In the genomic region with DNA sequence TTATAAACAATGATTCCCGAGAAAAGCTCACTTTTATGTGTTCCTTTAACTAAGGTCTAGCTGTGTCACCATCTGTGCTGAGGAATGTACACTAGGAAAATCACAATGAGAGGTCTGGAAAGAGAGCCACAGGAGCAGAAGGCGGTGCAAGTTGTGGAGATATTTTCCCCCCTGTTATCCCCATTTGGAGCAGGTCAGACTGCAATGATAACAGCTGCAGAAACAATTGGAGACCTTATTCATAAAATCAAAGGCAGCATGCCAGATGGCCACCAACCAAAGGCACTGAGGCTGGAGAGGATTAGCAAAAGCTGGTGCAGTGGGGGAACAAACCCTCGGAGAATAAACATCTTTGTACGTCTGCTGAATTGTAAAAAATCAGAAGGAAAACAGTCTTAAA, we compare ENCODE assay signal across 9 mouse cellular contexts.
A peak's percentile ranks its signal among the peaks of the same experiment; 100 is the strongest.
DNase-seq lines count a peak whose midpoint lies in the region; ATAC-seq and TF ChIP-seq lines count a peak whose summit lies in the region.
"Had no signal": no experiment of that assay in that cellular context is flagged by ENCODE, and none has a peak within 500 bp of the region (broad histone marks: within the 10 kb centered on the region; RNA-seq: fewer than 3 reads in every experiment).

No protein-coding gene starts in this region.

- no peak overlapping the region for H3K9ac ChIP-seq in forebrain, embryonic 14.5 days (ENCODE audit: low read length)
- H3K9ac ChIP-seq in midbrain, embryonic 13.5 days (replicated peaks) = no peak overlapping the region
- H3K9ac ChIP-seq: intestine, embryonic 15.5 days had no signal

- no peak overlapping the region for H3K4me2 ChIP-seq in forebrain, embryonic 14.5 days (ENCODE audit: low read length)
- H3K4me2 ChIP-seq in midbrain, embryonic 13.5 days (replicated peaks) = no peak overlapping the region
- H3K4me2 ChIP-seq: intestine, embryonic 15.5 days had no signal

- H3K4me3 ChIP-seq in gastrocnemius, adult 2 months = no peak overlapping the region
- H3K4me3 ChIP-seq in forebrain, embryonic 14.5 days (ENCODE audit: low read depth, low read length) = no peak overlapping the region
- H3K4me3 ChIP-seq in midbrain, embryonic 13.5 days (replicated peaks) = no peak overlapping the region
- H3K4me3 ChIP-seq: intestine, embryonic 15.5 days had no signal

- peak; percentile 78; the same call in 1 of the 2 replicates for ATAC-seq in forebrain, embryonic 14.5 days
- ATAC-seq in midbrain, embryonic 13.5 days = peak; percentile 88
- ATAC-seq: intestine, embryonic 15.5 days had no signal

- H3K27ac ChIP-seq in gastrocnemius, adult 2 months = no peak overlapping the region
- H3K27ac ChIP-seq in forebrain, embryonic 14.5 days (ENCODE audit: low read depth, low read length) = no peak overlapping the region
- H3K27ac ChIP-seq in midbrain, embryonic 13.5 days = no peak overlapping the region
- H3K27ac ChIP-seq: intestine, embryonic 15.5 days had no signal

- H3K9me3 ChIP-seq in forebrain, embryonic 14.5 days (replicated peaks; ENCODE audit: control insufficient read depth, low read length) = no peaks in the 10 kb centered on the region
- no peaks in the 10 kb centered on the region for H3K9me3 ChIP-seq in midbrain, embryonic 13.5 days
- H3K9me3 ChIP-seq: intestine, embryonic 15.5 days had no signal

- WGBS in forebrain, embryonic 14.5 days = 13% methylated on average over 4 of the region's 4 CpGs
- WGBS in midbrain, embryonic 13.5 days = 8% methylated on average over 4 of the region's 4 CpGs

- H3K36me3 ChIP-seq in forebrain, embryonic 14.5 days (ENCODE audit: control insufficient read depth, insufficient read depth, low read length) = no peaks in the 10 kb centered on the region
- H3K36me3 ChIP-seq in midbrain, embryonic 13.5 days = no peaks in the 10 kb centered on the region
- H3K36me3 ChIP-seq: intestine, embryonic 15.5 days had no signal

- intact Hi-C loops in gastrocnemius, adult 2 months (cut with DNase I) = no loop called here

- no peak for TF ChIP-seq POLR2A in brain, embryonic 14.5 days (IDR thresholded peaks at IDR 0.05; ENCODE audit: borderline replicate concordance, extremely low read depth, insufficient read depth, insufficient read length, poor library complexity, severe bottlenecking)

- DNase-seq in gastrocnemius, adult 2 months = peak; percentile 39
- no peak for DNase-seq in gastrocnemius, adult 8-10 months (ENCODE audit: low spot score in 2 of 2)
- DNase-seq in brain, embryonic 14.5 days (ENCODE audit: low read depth) = peak; percentile 89
- DNase-seq in forebrain, embryonic 14.5 days (ENCODE audit: low spot score) = peak; percentile 80
- DNase-seq in kidney, postnatal 25 days = no peak
- no peak for DNase-seq in layer of hippocampus, adult 9-10 months (ENCODE audit: low spot score)
- DNase-seq in frontal cortex, adult 2 months (ENCODE audit: extremely low spot score in 1 of 2, low spot score in 1 of 2) = no peak

- 0 out of 2 replicates have a peak, but pooled peaks cover 4% of the 10 kb centered on the region for H3K27me3 ChIP-seq in forebrain, embryonic 14.5 days (replicated peaks; ENCODE audit: control insufficient read depth, insufficient read depth, low read length)
- H3K27me3 ChIP-seq in midbrain, embryonic 13.5 days = peaks cover 11% of the 10 kb centered on the region
- H3K27me3 ChIP-seq: intestine, embryonic 15.5 days had no signal

- TF ChIP-seq CTCF in gastrocnemius, adult 2 months (IDR thresholded peaks at IDR 0.05) = no peak
- TF ChIP-seq CTCF in brain, embryonic 14.5 days (IDR thresholded peaks at IDR 0.05; ENCODE audit: borderline replicate concordance, extremely low read depth, insufficient read depth, insufficient read length) = no peak

- 0 out of 2 replicates have a peak, but pooled peaks cover 2% of the 10 kb centered on the region for H3K4me1 ChIP-seq in forebrain, embryonic 14.5 days (ENCODE audit: control insufficient read depth, insufficient read depth, low read length)
- H3K4me1 ChIP-seq in midbrain, embryonic 13.5 days (replicated peaks) = peaks cover 11% of the 10 kb centered on the region
- H3K4me1 ChIP-seq: intestine, embryonic 15.5 days had no signal

Comparison
In these comparisons a context has a peak if more than half of its experiments do, and no peak if none do; other contexts are left out.
1. DNase-seq: peak in gastrocnemius, adult 2 months (single experiment), brain, embryonic 14.5 days (single experiment) and forebrain, embryonic 14.5 days (single experiment); none in gastrocnemius, adult 8-10 months (0 of 2), kidney, postnatal 25 days (0 of 2), layer of hippocampus, adult 9-10 months (single experiment) and frontal cortex, adult 2 months (0 of 2).